Mouse (Mus musculus): ENCODE measurements at regions not wholly inside any gene's neighbourhood (a gene's known extent, or its start where the extent isn't known, plus 50 kb on each side); places are given as distances from the start of the nearest gene placed in this dataset.
A peak's percentile ranks its signal among the peaks of the same experiment; 100 is the strongest.

GRCm38 (mm10) chr6:27211953-27212352 is 923.0 kb downstream of the Grm8 start:
- DNase-seq (ENCODE audit: low spot score) (peak; percentile 22), ATAC-seq (ENCODE audit: low read depth) (no peak)
- Histone ChIP-seq H3K4me3 (ENCODE audit: low read depth, low read length) (no peak overlapping the region), H3K4me1 (ENCODE audit: control insufficient read depth, insufficient read depth, low read length) (no peaks in the 10 kb centered on the region), H3K27me3 (replicated peaks; ENCODE audit: control insufficient read depth, insufficient read depth, low read length) (no peaks in the 10 kb centered on the region), H3K9me3 (ENCODE audit: control insufficient read depth, low read length) (no peaks in the 10 kb centered on the region), H3K36me3 (ENCODE audit: control insufficient read depth, insufficient read depth, low read length) (no peaks in the 10 kb centered on the region), H3K9ac (ENCODE audit: low read depth, low read length) (no peak overlapping the region), H3K27ac (replicated peaks; ENCODE audit: low read depth, low read length) (no peak overlapping the region), H3K4me2 (ENCODE audit: low read depth, low read length) (no peak overlapping the region)
- WGBS, result 73% methylated on average over 4 of the region's 4 CpGs

- H3K9me3 ChIP-seq (ENCODE audit: control insufficient read depth, low read length), result no peaks in the 10 kb centered on the region
- no peak overlapping the region for H3K27ac ChIP-seq (replicated peaks; ENCODE audit: low read depth, low read length)
- H3K9ac ChIP-seq (ENCODE audit: low read depth, low read length), result no peak overlapping the region
- WGBS, result 72% methylated on average over 2 of the region's 2 CpGs
- no peaks in the 10 kb centered on the region for H3K36me3 ChIP-seq (ENCODE audit: control insufficient read depth, insufficient read depth, low read length)
- no peaks in the 10 kb centered on the region for H3K4me1 ChIP-seq (ENCODE audit: control insufficient read depth, insufficient read depth, low read length)
- H3K27me3 ChIP-seq (replicated peaks; ENCODE audit: control insufficient read depth, insufficient read depth, low read length), result no peaks in the 10 kb centered on the region
- H3K4me3 ChIP-seq (ENCODE audit: low read depth, low read length), result no peak overlapping the region
- DNase-seq (ENCODE audit: low spot score), result peak; percentile 6
- no peak for ATAC-seq (ENCODE audit: low read depth)
- no peak overlapping the region for H3K4me2 ChIP-seq (ENCODE audit: low read depth, low read length)
Measured at GRCm38 (mm10) chr6:27161643-27162042, 973.3 kb downstream of the Grm8 start.

Data from embryonic facial prominence, embryonic 14.5 days (tissue).